Mouse (Mus musculus) naive thymus-derived CD4-positive, alpha-beta T cell, adult 2 months (primary cell): Measurements from ENCODE around the gene Guca2a.
A peak's percentile ranks its signal among the peaks of the same experiment; 100 is the strongest.

ENCODE experiments used
- DNase-seq: peaks from one replicate; pipeline ENCODE4 v3.0.0-alpha.2; 2011; ENCODE audit warnings: low read depth

Guca2a gene

DNA sequence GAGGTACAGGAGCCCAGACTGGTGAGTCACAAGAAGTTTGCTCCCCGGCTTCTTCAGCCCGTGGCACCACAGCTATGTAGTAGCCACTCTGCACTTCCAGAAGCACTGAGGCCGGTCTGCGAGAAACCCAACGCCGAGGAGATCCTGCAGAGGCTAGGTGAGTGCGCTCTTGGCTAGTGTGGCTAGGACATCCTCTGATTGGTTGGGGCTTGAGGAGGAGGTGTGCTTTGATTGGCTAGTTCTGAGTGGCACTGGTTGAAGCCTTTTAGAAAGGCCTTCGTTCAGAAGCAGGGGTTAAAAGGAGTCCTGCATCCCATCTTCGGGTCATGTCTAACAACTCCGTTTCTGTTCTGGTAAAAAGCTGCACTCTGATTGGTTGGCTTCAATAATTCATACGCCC lies 1.2 kb downstream of the Guca2a start:
- DNase-seq, result no peak

DNA sequence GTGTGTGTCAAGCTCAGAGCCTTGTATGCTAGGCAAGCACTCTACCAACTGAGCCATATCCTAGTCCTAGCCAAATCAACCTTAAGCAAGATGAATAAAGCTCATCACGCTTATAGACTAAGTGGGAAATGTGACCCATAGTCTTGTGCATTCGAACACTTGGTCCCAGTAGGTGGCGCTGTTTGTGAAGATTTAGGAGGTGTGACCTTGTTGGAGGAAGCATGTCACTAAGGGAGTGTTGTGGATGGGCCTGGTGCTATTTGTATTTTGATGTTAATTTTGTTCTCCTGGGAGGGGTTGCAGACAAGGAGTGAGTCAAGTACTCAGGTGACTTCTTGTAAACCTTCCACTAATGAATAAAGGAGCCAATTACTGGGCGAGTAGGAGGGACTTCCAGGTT lies 5.2 kb downstream of the Guca2a start:
- no peak for DNase-seq

DNA sequence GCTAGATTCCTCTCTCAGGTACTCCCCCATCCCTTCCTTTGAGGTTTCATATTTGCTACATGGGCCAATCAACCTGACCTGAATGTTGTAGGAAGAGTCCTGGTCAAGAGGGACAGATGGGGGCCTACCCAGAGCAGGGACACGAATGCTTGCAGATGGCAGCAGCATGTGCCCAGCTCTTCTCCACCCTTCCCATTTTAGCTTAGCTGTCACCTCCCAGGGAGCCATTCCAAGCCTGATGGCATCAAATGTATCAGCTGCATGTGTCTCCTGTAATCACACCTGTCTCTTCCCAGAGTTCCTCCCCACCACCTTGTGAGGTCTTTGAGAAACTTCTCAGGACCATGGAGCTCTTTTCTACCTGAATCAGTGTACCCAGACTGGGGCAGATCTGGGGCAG lies 19.5 kb downstream of the Guca2a start:
- DNase-seq, result no peak

DNA sequence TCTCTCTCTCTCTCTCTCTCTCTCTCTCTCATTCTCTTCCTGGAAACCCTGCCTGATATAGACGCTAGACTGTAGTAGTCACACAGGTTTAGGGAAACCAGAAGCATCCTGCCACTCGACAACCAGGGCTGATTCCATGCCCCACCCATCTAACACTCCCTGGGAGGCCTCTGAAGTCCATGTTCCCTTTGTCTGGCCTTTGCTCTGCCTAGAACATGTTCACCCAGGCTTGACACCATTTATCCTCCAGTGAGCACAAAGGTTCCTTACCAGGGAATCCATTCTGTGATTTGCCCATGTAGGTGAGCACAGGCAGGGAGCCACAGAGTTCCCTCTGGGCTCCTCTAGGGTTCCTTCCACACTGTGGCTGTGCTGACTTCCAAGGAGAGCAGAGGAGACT lies 20.7 kb downstream of the Guca2a start:
- DNase-seq, result no peak

DNA sequence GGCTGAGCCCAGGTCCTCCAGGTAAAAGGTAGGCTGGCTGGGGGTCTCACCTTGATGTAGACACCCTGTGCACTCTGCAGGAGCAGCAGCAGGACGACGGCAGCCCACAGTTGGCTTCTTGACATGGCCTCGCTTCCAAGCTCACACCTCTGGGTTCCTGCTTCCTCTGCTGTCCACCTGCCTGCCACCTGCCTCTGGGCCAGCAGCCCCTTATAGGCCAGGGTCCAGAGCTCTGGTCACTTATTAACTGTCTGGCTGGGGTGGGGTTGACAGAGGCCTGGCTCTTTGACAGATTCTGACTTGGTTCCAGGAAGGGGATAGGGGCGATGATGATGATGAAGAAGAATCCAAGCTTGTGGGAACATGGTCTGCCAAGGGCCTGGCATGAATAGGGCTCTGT lies 21.2 kb downstream of the Guca2a start, which contains the start of gene Guca2b:
Gene Guca2b, minus strand, starts transcription at position 224 of the 400 bp plus-strand sequence.
- DNase-seq, result no peak

DNA sequence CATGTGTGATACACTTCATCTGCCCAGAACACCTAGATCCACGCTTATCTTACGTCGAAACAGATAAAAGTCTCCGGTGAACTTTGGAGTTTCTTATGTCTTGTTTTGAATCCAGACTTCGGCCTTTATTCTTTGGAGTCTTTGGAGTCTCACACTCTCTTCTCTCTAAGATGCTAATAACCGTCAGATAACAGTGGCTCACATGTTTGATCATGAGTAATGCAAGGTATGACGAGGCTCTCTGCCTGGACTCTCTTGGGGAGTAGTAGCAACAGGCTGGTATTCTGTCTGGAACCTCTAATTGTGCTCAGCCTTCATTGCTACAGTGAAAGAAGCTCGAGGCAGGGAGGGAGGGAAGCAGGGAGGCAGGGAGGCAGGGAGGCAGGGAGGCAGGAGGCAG lies 22.5 kb downstream of the Guca2a start:
- DNase-seq, result no peak

DNA sequence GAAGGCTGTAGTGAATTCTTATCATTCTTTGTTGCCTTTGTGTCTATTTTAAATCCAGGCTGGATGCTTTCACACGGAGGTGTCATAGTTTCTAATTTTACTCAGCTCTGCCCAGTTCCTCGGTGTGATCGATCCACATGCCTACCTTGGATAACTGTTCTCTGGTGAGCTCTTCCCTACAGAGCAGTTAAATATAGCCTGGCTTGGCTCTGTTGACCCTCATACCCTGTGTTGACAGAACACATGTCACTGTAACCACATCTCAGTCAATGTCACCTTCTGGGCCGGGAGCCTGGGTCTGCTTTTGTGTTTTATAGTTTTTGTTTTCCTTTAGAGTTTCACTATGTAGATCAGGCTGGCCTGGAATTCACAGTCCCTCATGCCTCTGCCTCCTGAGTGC lies 24.6 kb downstream of the Guca2a start:
- DNase-seq, result no peak

DNA sequence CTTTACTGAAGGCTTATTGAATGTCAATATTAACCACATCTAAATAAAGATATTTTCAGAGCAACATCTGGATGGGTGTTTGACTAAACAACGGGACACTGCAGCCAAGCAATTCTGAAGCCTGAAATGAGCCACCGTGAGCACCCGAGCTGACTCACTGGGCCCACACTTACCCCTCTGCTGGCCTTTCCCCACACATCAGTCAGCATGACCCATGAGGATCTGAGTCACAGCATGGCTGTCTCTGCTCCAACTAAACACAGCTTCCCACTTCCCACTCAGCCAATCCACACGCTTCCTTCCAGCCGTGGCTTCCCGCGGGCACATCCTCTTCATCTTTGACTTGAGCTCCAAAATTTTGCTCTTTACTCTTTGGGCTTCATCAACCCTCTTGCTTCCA lies 25.5 kb downstream of the Guca2a start:
- DNase-seq, result no peak

DNA sequence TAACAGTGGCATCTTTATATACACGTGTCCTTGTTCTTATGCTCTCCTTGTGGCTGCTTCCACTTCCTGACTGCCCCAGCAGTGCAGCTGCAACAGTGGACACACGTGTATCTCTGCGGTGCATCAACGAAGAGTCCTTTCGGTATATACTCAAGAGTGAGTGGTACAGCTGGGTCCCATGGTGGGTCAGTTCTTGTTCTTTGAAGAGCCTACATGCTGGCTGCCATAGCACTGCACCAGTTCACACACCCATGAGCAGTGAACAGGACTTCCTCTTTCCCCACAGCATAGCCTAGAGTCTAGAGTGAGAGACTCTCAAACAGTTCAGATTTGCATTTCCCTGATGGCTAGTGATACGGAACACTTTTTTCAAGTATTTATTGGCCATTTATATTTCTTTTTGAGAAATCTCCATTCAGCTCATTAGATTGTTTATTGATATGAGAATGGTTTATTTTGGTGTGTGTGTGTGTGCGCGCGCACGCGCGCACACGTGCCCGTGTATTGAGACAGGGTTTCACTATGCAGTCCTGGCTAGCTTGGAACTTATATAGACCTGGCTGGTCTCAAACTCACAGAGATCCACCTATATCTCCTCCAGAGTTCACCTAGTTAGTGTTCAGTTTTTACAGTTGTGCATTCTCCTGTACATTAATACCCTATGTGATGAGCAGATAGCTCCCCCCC lies 26.0 kb downstream of the Guca2a start:
- DNase-seq, result no peak

DNA sequence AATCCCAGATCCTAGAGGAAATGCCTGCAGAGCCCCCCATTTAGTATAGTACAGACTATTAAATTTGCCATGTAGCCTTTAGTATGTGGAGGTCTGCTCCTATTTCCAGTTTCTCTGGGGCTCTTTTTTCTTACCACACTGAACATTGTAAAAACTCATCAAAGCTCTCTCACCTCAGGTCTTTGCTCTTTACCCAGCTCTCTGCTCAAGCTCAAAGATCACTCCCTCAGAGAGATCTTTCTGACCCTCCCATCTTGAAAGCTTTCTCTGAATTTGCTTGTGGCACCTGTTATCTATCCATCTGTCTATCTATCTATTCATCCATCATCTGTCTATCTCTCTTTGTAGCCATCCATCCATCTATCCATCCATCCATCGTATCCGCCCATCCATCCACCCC lies 27.7 kb downstream of the Guca2a start:
- no peak for DNase-seq

DNA sequence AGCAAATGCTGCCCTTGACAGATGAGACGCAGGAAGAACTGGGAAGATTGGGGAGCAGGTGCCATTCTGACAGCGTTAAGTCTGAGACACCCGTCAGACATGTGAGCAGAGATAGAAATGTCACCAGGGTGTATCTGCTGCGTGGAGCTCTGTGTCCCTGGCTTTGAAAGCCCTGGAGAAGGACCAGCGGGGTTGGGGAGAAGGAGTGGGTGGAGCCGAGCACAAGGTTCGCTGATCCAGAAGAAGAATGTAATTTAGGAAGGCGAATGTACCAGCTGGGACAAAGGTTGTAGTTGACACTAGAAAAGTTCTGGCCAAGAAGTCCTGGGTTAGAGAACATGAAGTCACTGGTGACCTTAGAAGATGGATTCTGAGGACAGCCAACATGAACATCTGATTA lies 28.6 kb downstream of the Guca2a start:
- no peak for DNase-seq

DNA sequence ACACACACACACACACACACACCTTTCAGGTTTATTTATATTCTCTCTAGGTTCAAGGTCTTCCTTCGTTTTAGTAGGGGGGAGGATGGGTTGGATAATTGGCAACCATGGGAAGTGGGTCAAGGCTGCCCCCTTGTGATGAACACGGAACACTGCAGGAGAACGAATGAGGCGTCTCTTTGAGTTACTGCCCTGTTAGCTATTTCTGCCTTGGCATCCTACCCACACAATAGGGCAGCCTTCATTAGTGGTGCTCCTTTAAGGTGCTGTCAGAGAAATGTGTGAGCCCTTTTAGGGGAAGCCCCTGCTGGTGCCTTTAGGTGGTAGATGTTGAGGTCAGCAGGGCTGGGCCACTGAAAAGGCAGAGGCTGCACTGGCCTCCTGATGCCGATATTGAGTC lies 29.9 kb downstream of the Guca2a start:
- peak; percentile 54 for DNase-seq

DNA sequence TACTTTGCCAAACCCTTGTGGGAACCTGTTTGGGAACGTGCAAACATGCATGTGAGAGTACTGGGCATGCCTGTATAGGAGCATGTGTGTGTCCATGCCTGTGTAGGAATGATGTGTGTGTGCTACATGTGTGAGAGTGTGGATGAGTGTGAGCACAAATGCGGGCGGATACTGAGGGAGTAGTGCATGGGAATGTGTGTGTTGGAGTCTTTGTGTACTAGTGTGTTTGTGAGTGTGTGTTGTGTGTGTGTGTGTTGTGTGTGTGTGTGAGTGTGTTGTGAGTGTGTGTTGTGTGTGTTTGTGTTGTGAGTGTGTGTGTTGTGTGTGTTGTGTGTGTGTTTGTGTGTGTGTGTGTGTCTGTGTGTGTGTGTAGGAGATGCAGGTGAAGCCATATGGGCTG lies 30.7 kb downstream of the Guca2a start:
- no peak for DNase-seq

DNA sequence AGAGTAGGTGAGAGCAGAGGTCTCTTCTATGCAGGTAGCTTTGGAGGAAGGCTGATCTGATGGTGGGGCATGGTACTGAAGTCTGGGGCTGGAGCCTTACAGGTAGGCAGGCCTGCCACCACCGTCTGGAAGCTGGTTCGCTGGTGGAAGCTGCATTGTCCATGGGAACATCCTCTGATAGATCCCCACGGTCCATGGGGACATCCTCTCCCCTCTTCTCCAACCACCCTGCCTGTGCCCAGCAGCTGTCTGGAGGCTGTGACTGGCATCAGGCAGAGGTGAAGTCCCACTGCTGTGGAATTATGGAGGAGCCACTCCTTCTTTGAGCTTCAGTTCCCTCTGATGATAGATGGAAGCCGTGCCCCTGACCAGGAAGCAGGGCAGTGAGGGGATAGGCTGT lies 31.1 kb downstream of the Guca2a start:
- no peak for DNase-seq

DNA sequence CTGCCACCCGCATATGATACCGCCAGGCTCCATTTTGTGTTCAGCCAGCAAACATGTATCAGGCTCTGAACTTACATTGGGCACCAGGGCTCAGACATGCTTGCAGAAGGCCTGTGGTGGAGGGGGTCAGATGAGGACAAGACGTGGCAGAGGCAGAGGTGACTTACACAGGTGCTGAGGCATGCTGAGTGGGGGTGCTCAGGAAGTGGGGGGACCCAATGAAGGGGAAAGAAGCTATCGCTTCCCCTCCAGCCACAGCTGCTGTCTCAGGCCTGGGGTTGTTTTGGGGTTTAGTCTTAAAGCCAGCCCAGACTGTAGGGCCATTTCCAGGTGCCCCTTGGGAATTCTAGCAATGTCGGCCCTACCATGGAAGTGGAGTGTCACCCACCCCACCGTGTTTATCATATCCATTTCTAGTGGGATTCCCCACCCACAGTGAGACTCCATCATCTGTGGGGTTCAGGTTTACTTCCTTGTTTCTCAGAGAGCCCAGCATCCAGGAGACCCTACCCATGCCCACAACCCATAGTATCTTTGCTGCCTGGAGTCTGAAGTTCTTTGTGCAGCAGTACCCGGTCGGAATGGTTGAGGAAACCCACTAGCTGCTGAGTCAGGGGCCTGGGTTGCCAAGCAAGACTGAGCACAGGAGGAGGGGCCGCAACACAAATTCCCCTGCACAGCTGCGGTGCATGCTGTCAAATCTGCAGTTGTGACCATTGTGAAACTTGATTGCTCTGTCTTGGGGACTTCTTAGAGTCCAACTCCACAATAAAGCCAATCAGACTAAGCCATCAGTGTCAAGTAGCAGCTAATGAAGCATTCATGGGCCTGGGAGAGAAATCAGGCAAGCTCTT lies 32.1 kb downstream of the Guca2a start:
- DNase-seq, result no peak

DNA sequence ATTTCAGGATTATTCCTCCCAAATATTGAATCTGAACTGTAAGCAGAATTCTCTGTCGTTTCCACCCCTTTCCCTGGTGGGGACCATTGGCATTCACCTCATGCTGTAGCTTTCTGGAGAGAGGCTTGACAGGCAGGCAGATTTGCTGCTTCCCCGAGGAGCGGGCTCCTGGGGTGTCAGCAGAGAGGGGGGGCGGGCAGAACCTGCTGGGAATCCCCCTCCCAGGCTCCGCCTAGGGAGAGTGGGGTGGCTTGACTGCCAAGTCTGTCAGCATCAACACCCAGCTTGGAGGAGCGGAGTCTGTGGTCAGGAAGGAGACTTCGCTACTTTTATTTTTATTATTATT lies 32.7 kb downstream of the Guca2a start:
- no peak for DNase-seq

DNA sequence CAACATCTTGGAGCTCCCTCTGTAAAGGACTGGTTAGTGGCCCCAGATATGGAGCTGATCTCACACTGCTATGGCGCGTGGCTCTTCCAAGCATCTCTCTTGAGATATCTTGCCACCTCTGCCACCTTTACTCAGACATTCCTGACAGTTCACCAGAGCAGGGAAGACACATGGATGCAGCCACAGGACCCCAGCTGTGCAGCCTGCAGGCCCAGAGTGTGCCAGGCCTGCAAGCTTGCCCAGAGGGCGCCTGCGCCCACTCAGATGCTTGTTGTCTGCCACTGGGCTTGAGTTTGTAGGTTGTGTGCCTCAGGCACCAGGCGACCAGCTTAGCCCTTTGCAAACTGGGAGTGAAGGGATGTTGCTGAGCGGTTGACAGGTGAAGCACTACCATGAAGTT lies 33.2 kb downstream of the Guca2a start:
- no peak for DNase-seq

DNA sequence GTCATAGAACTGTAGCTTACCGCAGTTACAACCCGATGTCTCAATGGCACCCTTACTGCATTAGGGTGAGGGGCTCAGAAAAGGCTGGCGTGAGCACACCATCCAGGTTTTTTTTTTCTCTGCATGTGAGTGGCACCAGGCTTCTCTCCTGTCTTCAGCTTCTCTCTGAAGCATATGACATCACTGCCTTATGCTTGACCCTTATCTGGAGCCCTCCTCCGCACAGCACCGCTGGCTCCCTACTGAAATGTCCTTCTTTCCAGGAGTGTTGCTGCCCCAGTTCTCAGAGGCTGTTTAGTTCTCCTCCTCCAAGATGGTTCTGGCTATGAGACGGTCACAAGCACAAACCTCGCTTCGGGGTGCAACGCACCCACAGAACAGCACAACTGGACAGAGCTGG lies 33.7 kb downstream of the Guca2a start:
- DNase-seq, result no peak

DNA sequence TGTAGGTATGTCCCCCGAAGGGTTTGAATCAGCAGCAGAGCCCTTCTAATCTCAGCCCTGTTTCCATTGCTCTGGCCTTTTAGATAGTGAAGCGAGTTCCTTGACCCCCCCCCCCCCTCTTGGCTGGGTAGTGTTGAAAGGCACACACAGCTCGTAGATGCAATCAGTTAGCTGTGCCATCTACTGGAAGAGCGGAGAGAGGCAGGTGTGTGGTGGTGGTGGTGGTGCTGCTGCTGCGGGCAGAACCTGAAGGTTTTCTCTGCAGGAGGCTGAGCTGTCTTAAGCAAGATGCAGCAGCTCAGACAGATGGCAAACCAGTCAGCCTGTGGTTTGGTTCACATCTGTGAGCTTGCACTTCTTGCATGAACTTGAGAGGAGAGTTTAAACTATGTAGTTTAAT lies 35.2 kb downstream of the Guca2a start:
- peak; percentile 11 for DNase-seq

DNA sequence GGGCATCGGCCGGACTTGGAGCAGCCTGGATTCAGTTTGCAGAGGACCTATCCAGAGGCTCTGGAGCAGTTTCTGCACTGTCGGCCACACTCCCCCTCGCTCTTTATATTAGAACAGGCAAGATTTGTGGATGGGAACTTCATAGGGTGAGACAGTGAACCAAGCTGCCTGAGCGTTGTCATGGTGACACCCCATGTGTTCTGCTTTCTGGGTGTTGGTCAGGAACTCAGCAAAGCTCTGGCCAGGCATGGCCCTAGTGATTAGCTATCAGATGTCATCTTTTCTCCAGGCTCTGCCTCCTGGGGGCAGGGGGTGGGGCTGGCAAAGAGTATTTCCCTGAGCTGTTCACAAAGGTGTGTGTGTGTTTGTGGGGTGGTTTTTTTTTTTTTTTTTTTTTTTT lies 45.1 kb downstream of the Guca2a start:
- DNase-seq, result no peak

DNA sequence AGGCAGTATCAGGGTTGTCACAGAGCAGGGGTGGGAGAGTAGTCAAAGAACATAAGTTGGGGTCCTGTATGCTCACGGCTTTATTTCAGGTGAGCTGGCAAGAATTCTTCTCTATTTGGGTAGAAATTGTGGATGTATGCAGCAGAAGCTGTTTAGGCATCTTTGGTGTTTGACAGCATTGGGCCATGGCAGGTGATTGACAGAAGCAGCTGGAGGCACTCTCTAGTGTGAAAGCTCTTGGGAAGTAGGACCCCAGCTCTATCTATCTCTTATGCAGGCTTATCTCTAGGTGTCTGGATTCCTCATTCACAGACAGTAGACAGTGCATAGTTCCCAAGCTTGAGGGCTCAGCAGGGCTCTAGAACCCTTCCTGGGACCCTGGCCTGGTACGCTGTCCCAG lies 48.2 kb downstream of the Guca2a start:
- DNase-seq, result no peak
